Mouse (Mus musculus): ENCODE measurements around the gene Slit3.

Slit3 gene

DNA sequence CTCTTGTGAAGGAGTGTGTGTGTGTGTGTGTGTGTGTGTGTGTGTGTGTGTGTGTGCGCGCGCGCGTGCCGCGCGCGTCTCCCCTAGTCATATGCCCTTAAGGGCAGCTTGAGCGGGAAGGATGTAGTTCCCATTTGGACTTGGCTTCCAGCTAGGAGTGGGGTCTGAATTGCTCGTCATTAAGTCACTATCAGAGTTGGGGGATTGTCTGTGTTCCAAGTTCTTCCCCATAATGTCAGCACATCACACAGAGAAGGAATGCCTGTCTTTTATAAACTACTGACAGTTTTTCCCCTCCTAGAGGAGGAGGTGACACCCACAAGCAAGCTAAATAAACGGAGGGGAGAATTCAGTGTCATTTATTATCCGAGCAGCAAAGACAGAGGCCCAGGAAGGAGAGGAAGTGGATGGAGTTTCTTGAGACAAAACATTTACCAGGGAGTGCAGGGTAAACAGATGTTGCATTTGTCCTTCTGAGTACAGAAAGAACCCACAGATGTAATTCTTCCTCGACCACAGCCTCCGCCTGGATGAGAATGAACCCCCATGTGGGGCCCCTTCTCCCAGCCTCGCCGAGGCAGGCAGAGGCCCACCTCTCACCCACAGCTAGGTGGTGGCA, 3.6 kb downstream of the Slit3 start:
- no peak for DNase-seq (ENCODE audit: low spot score)

DNA sequence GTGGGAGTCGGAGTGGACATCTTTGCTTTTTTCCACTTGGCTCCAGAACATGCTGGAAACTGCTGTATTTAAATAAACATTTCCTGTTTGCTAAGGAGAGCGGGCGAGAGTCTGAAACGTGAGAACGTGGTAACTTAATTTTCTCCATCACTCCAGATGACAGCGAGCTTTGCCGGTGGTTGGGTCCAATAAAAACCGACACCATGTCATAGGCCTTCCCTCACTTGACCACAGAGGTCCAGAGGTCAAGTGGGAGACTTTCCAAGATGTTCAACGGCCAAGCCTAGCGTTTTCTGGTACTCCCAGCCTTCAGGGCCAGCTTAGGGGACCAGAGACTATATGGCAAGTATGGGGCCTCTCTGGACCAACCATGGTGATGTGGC, 4.1 kb downstream of the Slit3 start:
- no peak for DNase-seq (ENCODE audit: low spot score)

DNA sequence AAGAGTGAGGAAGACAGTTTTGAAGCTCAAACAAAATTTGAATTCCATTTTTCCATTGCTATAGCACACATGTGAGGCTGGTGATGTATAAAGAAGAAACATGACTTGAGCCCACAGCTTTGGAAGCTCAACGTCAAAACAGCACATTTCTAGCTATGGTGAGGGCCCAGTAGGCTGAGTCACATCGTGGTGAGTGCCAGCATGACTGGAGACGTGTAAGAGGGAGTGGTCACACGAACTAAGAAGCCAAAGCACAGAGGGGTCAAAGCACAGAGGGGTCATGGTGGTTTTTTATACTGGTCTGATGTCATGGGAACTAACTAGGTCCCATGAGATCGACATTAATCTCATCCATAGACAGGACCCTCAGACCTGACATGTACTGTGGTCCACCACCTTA, 10.7 kb downstream of the Slit3 start:
- DNase-seq (ENCODE audit: low spot score): no peak

DNA sequence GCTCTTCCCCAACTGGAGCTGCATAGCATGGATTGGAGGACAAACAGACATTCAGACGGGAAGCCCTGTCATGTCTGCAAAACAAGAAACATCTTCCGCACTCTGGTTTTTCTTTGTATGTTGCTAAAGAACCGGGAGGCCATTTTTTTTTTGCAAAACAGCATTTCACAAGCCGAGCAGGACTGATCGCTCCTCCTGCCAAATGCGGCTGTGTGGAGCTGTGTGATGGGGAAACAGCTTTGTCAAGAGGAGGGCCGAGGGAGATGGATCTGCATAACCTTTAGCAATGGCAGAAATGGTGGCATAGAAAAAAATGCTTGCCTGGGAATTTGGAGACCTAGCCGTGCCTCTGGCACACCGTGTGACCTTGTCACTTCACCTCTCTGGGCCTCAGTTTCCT, 15.6 kb downstream of the Slit3 start:
- no peak for DNase-seq (ENCODE audit: low spot score)

DNA sequence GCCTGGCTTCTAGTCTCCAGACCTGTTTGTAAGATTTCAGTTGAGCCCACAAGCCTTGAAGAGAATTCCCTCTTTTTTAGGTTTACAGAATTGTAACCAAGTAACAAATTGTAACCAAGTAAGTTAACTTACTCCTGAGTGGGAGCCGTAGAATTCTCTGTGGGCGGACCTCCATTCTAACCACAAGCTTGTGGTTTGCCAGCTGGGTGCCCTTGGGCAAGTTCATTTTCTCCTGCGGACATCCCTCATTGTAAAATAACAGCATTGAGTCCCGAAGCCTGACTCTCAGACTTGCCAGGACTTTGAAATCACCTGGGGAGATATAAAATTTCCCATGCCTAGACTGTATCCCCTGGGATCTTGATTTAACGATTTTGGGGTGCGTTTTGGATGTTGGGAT, 19.1 kb downstream of the Slit3 start:
- no peak for DNase-seq (ENCODE audit: low spot score)

DNA sequence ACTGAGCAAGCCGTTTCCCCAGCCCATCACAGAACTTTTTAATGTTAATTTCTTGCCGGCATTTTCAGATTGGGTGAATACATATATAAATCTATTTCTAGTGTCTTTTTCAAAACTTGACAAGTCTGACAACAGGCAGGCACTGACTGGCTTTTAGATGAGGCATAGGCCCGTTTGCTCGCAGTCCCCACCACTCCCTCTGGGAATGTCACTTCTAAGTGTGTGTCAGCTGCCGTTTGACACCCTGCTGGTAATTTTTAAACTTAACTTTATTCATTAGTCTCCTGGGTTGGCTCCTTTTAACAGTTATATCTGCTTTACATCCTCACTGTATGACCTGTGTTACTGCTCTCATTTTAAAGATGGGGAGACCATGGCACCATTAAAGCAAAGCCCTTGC, 21.2 kb downstream of the Slit3 start:
- no peak for DNase-seq (ENCODE audit: low spot score)

DNA sequence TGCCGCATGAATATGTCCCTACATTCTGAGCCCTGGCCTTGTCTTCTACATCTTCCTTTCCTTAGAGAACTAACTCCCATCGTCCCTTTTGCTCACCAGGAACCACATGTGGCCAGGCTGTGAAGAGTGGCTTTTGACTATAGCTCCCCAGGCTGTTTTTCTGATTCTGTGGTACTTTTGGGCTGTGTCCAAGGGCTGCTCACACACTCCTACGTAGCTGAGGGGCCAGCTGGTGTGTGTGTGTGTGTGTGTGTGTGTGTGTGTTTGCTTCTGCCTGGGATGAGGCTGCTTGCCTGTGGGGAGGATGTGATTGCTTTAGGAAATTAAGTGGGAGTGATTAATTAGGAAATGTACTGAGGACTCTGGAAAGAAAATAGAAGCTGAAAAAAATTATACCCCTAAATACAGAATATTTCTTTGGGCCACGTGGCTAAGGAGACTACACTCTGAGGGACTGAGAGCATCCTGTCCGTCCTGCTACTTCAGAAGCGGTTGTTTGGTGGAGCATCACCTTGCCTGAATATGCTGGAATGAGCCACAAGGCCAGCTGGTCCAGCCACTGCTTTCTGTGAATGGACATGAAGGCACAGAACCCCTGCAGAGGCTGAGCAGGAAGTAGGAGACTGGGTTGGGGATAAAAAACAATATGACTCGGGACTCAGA, 21.8 kb downstream of the Slit3 start:
- DNase-seq (ENCODE audit: low spot score): no peak

DNA sequence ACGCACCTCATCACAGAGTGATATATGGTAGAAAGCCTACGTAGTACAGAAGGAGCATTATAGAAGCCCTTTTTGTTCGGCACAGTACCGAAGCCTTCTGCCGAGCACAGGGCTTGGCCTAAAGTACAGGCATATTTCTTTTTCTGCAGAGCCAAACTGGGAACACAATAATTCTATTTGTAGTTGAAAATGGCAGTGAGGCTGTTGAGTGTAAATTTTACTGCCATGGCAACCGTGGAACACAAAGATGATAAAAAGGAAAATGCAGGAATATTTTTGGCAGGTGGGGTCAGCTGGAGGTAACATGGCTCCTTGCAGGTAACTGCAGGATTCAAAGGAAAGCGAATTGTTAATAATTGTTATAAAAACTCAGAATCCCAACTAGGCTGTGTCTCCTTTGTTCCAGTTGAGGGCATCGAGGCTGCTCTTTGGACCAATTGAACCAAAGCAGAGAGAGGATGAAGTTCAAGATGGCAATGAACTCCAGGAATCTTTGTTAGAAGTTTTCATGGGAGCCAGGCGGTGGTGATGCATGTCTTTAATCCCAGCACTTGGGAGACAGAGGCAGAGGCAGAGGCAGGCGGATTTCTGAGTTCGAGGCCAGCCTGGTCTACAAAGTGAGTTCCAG, 26.9 kb downstream of the Slit3 start:
- DNase-seq (ENCODE audit: low spot score): no peak

DNA sequence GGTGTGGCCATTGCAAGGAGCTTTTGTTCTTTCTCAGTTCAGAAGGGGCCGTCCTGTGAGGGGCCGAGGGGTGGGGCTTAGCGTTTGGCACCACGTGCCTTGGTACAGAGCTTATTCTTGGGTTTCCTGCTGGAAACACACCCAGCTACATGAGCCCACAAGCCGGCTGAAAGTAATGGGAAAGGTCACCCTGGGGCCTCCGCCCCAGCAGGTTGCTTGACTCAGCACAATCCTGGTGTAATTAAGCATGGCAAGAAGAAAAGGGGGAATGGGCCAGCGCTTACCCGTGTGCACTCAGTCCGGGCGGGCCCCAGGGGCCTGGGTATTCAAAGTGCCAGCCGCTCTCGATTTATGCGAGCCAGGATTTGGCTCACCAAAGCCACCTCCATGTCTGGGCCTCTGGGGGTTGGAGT, 30.5 kb downstream of the Slit3 start:
- no peak for DNase-seq (ENCODE audit: low spot score)

DNA sequence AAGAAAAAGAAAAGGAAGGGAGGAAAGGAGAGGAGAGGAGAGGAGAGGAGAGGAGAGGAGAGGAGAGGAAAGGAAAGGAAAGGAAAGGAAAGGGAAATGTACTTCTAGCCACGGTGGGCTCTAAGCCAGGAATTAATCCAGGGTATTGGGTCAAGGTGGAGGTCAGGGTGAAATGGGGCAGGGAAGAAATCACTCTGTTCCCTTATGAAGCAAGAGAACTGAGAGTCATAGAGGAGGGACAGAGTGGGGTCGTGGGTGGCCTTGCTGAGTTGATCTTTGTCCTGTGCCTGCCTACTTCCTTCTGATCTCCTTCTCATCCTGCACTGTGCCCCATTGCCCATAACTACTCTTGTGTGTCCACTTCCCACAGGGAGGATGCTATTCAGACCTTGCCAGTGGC, 31.9 kb downstream of the Slit3 start:
- no peak for DNase-seq (ENCODE audit: low spot score)

DNA sequence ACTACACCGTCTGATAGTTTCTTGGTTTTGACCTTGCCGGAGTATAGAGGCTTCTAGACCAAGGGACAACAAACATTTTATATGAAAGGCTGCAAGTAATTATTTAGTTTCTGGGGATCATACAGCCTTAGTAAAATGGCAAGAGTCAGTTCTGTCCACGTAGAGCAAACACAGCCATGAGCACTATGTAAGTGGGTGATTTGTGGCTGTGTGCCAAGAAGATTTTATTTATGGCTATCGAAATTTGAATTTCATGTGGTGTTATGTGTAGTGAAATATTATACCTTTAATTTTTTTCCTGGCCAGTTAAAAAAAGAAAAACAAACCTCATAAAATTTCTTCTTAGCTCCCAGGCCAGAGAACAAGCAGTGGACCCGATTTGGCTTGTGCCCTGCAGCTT, 33.4 kb downstream of the Slit3 start:
- DNase-seq (ENCODE audit: low spot score): no peak

DNA sequence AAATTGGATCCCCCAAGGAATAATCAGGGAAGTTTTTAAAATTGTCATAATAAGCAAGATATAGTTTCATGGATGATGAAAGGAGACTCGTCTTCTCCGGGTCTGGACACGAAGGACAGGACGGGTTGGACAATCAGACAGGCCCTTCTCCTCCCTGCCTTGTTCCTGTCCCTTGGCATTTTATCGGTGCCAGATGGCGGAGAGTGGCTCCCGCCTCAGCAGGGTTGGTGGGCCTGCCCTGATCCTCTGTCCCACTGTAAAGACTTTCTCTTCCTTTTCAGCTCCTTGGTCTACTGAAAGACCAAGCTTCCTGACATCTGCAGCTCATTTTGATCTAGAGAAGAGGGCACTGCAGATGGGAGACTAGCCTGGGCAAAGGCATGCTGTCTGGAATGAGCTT, 34.3 kb downstream of the Slit3 start:
- no peak for DNase-seq (ENCODE audit: low spot score)

DNA sequence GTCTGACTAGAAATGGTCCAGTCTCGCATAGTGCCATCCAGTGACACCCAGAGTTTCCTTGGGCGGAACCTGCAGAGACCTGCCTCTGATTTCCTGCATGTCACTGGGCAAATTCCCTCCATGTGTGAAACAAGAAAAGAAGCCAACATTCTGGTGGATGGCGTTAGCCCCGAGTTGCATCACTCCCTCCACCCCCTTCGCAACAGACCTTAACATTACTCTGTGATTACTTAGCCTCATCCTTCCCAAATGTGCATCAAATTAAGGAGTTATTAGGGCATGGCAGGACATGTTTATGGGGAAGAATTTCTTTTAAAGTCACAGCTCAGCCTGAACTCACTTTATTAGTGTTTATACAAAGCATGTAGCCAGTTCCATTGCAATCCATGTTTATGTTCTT, 35.7 kb downstream of the Slit3 start:
- DNase-seq (ENCODE audit: low spot score): no peak

DNA sequence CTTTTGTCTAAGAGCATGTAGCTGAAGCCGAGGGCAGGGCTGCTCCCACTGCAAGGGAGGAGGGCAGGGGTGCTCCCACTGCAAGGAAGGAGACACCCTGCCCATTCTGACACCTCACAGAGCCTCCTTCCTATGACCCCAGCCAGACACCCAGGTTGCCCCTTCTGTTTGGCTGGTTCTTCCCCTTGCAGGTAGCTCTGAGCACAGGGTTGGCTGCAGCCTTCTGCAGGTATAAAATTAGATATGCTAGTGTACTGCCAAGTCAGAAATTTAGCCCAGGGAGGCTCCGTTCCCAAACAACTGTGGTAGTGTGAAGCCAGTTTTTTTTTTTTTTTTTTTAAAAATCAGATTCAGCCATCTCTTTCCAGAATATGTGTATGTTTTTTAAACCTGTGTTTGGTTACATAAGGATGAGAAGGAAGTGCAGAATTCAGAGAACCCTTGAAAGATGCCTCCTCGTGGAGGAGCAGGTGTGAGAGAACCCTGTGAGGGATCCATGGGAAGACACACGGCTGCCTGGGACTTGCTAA, 39.7 kb downstream of the Slit3 start:
- DNase-seq (ENCODE audit: low spot score): no peak

DNA sequence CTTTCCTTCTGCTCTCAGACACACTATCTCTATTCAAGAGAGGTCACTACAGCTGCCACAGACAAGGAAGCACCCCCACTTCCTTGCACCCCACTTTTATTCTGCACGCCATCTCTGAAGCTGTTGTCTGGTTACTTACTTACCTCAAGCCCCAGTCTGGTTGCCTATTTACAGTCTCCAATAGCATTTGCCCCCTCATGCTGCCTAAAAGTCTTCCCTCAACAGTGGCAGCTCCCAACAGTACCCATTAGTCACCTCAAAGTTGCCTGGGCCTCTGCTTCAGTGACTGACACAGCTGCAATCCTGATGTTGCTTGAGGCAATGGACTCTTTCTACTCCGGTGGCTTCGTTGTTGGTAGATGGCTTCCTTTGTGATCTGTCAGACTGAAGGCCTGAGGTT, 42.4 kb downstream of the Slit3 start:
- no peak for DNase-seq (ENCODE audit: low spot score)

DNA sequence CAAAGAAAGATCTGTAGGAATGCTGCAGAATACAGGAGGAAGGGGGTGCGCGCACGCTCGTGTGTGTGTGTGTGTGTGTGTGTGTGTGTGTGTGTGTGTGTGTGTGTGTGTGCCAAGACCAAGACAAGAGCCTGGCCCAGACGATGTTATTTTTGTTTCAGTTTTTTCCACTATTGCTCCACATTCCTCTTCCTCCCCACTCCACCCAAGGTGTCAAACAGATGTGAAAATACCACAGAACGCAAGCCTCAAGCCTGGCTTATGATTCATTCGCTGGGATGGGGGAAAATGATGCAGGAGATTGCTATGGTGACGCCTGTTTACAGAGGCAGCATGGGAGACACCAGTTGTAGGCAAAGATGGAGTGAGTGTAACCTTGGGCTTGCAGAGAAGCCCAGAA, 46.2 kb downstream of the Slit3 start:
- no peak for DNase-seq (ENCODE audit: low spot score)

DNA sequence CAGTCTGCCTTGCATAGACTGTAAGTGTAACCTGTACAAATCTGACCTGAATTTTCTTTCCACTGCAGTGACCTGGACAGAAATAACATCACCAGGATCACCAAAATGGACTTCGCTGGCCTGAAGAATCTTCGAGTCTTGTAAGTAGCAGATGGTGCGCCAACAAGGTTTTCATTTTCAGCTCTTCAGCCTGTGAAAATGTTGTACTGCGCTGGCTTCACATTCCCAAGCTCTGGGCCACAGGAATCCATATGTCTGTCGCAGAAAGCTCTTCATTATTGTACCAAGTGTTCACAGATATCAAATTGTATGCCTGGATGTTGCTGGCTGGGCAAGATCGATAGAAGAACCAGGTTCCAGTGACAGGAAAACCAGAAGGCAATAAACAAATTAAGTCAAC, 50.5 kb downstream of the Slit3 start:
- DNase-seq (ENCODE audit: low spot score): no peak

DNA sequence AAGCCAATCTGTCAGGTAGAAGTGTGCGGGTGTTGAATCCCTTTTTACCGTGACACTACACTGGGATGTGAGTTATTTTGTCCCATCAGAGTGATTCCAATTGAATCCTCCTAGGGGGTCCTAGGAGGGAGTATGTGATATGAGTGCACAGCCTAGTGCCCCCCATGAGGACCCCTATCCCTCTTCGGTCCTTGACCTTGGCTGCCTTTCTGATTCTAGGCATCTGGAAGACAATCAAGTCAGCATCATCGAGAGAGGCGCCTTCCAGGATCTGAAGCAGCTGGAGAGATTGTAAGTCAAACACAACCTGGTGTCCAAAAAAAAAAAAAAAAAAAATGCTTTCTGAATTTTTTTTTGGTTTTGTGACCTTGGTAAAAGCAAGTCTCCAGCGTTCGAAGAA, 56.5 kb downstream of the Slit3 start:
- DNase-seq (ENCODE audit: low spot score): no peak

DNA sequence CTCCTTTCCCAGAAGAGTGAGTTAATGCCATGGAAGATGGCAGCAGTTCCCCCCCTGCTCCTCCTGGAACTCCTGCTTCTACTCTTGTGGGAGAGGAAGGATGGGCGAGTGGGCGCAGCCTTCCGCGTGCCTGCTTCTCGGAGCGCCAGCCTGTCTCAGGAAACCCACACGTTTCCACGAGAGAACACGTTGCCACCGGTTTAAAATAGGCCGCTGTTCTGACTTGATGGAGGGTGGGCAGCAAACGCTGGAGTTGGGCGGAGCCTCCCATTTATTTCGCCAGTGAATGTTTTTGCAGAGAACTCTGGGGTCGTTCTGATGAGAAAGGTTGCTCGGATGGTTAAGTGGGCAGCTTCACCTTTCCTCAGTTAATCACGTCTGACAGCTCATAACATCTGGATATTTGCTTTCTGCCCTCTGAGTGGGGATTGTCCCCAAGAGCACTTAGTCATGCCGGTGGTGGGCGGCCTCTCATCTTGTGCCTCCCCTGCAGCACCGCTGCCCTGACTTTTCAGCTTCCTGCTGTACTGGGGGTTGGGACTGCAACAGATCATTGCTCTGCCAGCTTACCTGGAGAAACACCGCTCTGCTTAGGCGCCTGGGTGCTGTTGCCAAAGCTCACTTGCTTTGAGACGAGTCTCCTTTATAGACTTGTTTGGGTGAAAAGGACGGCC, 57.3 kb downstream of the Slit3 start:
- DNase-seq (ENCODE audit: low spot score): no peak

DNA sequence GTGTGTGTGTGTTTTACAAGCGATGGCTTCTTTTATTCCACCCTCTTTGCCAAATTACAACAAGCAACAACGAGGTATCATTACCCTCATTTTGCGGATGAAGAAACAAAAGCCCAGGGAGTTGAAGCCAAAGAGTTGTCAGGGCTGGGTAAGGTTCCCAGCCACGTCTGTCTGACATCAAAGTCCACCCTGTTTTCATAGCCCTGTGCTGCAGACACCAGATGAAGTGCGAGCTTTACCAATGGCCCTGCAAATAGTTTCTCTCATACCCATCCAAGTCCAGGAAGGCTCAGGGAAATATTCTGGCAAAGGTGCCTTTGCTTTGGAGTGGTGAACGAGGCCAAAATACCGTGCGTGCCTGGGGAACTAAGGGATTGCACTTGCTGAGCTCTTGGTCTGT, 58.3 kb downstream of the Slit3 start:
- DNase-seq (ENCODE audit: low spot score): no peak

DNA sequence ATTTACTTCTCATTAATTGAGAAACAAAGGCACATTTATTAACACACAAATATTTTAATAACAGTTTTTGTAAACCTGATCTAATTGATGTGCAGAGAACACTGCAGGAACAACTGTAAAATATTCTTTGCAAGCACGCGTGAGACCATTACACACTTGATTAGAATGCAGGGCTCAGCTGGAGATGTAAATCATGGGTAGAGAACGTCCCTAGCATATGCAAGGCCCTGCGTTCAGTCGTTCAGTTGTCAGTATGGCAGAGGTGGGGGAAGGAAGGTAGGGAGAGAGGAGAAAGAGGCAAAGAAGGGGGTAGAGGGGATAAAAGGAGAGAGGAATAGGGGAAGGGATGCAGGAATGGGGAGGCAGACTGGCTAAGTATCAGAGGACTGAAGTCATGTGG, 61.9 kb downstream of the Slit3 start:
- DNase-seq (ENCODE audit: low spot score): no peak

DNA sequence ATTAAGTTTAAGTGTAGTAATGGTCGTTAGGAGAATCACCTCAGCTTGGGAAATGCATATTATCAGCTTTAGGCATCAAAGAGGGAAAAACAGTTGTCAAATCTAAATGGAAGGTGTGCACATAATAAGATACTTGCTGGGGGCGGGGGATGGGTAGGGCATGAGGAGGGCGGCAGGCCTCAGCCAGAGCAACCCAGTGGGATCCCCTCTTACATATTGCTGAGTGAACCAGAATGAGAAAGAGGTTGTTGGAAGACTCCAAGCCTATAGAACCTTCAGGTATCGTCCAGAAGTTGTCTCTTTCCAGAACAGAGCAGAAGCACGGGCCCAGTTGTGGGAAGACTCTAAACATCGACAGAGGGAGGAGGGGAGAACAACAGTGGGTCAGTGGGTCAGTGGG, 73.8 kb downstream of the Slit3 start:
- no peak for DNase-seq (ENCODE audit: low spot score)

DNA sequence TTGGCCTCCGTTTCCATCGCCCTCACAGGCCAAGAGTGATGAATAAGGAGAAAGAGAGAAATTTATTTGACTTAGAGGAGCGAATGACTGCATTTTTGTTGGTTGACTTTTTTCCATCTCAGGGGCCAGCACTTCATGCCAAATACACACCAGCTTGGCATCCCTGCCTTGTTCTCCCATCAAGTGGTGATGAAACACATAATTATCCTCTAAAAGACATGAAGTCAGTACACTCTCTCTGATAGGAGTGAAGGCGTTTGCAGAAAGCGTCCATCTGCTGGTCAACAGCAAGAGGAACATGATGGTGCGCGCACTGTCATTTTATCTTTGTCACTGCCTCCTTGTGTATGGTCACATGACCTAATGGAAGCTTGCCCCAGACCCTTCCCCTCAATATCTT, 75.8 kb downstream of the Slit3 start:
- no peak for DNase-seq (ENCODE audit: low spot score)
